Mouse (Mus musculus) heart, adult 2 months (tissue): ENCODE measurements around the gene Stard7. TPM values are rescaled to one million over a fixed set of nuclear protein-coding genes. Genes with fewer than 3 reads are reported as not detected.

Source experiments
- DNase-seq, 2 experiments: peaks; one replicate each; pipeline ENCODE4 v3.0.0; 2021
- H3K27ac ChIP-seq: fragments of 200-600 bp; 2 replicates; pipeline ENCODE4 v1.8.1; 2022
- H3K27me3 ChIP-seq: fragments of 200-500 bp; 2 replicates; pipeline ENCODE4 v1.6.1; 2012; ENCODE audit warnings: mild to moderate bottlenecking, low read length, inconsistent platforms, mixed read lengths; ENCODE audit not compliant: control insufficient read depth, insufficient read depth
- H3K36me3 ChIP-seq: fragments of 200-500 bp; 2 replicates; pipeline ENCODE4 v1.6.1; 2012; ENCODE audit warnings: low read length, inconsistent platforms; ENCODE audit not compliant: control insufficient read depth, insufficient read depth
- H3K4me1 ChIP-seq: fragments of 200-500 bp; 2 replicates; pipeline ENCODE4 v1.6.1; 2011; ENCODE audit warnings: low read length; ENCODE audit not compliant: control insufficient read depth, insufficient read depth
- H3K4me3 ChIP-seq: fragments of 200-600 bp; 2 replicates; pipeline ENCODE4 v1.8.1; 2022
- H3K79me2 ChIP-seq: fragments of 200-500 bp; replicated peaks from 2 replicates; pipeline ENCODE4 v1.6.1; 2012; ENCODE audit warnings: mild to moderate bottlenecking, inconsistent platforms, low read length, moderate library complexity, mixed read lengths; ENCODE audit not compliant: control insufficient read depth, insufficient read depth
- H3K9ac ChIP-seq: fragments of 200-500 bp; 2 replicates; pipeline ENCODE4 v1.6.1; 2012; ENCODE audit warnings: low read depth, mild to moderate bottlenecking, control low read depth, inconsistent platforms, low read length, mixed read lengths
- CTCF ChIP-seq: fragments of 200-600 bp; IDR thresholded peaks from 2 replicates; pipeline ENCODE4 v1.8.1; 2022; ENCODE audit warnings: antibody characterized with exemption, mild to moderate bottlenecking, moderate library complexity
- EP300 ChIP-seq: fragments of 200-500 bp; IDR thresholded peaks from 2 replicates; pipeline ENCODE4 v1.6.1; 2011; ENCODE audit warnings: low read depth, low read length, control low read depth; ENCODE audit not compliant: insufficient read depth
- POLR2A ChIP-seq: fragments of 200-500 bp; IDR thresholded peaks from 2 replicates; pipeline ENCODE4 v1.6.1; 2011; ENCODE audit warnings: mild to moderate bottlenecking, low read depth, low read length, control low read depth; ENCODE audit not compliant: insufficient read depth
- WGBS: fragments of 180-500 bp; shearing (Covaris S2); methylation state at CpG from one replicate; pipeline ENCODE4 v1.1.7; 2018; 5-methylcytosine and 5-hydroxymethylcytosine counted together
- intact Hi-C: fragments of 180-260 bp; cut with DNase I; formaldehyde crosslinking; loops from one replicate; pipeline ENCODE4 v1.15.1; 2025
- polyA plus RNA-seq: library from polyadenylated mRNA; depleted of rRNA; stranded (reverse); fragments of >200 nt; gene quantifications from 2 replicates; pipeline ENCODE4 v1.2.3, GENCODE M21; 2012
- total RNA-seq, 2 experiments: library from RNA; stranded (reverse); gene quantifications; 2 replicates each; pipeline ENCODE4 v1.2.3; 2021

The Stard7 gene
- total and polyA plus RNA-seq, 3 experiments = 64.0 to 165 (median 150) TPM

DNA sequence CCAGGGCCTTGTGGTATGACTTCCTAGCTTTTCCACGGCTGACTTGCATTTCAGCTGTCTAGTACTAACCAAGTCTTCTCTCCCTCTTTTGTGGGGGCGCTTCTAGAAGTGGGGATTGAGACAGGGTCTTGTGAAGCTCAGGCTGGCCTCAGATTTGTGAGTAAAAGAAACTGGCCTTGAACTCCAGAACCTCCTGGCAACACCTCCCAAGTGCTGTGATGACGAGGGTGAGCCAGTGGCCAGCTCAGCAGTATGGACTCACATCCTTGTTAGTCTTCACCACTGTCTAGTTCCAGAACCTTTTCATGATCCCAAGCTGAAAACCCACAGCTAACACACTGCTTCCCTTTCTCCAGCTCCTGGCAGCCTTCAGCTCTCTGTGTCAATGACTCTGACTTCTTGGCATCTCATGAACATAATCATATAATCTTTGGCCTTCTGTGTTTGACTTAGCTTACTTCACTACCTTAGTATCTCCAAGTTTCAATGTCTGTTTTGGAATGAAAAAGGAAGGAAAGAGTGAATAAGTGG is 15.3 kb upstream of the Stard7 start:
- Histone ChIP-seq H3K4me3 (no peak overlapping the region), H3K79me2 (peaks cover 2% of the 10 kb centered on the region; the same call in 1 of the 2 replicates), H3K27me3 (no peaks in the 10 kb centered on the region), H3K4me1 (peaks cover 19% of the 10 kb centered on the region), H3K36me3 (peaks cover 28% of the 10 kb centered on the region), H3K9ac (no peak overlapping the region), H3K27ac (no peak overlapping the region)
- 87% methylated on average over 3 of the region's 3 CpGs for WGBS
- TF ChIP-seq POLR2A = no peak
- no peak for DNase-seq
- intact Hi-C loops = loop anchor here (10.0 kb wide), 1 partner anchor 330 kb away; the partner anchor contains the start of genes Mrps5 and Zfp661

DNA sequence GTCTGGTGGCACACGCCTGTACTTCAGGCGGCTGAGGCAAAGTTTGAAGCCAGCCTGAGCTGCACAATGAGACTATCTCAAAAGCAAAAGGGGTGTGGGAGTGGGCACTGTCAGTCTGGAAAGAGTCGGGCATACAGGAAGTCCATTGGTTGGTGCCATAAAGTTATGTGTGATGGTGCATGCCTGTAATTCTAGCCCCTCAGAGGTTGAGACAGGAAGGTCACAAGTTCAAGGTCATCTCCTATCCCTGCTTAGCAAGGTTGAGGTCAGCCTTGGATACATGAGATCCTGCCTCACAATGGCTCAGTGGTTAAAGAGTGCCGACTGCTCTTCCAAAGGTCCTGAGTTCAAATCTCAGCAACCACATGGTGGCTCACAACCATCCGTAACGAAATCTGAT is 14.7 kb upstream of the Stard7 start:
- Histone ChIP-seq H3K27me3 (no peaks in the 10 kb centered on the region), H3K79me2 (no peaks in the 10 kb centered on the region; the same call in 1 of the 2 replicates), H3K9ac (no peak overlapping the region), H3K27ac (no peak overlapping the region), H3K36me3 (peaks cover 30% of the 10 kb centered on the region), H3K4me3 (no peak overlapping the region), H3K4me1 (peaks cover 19% of the 10 kb centered on the region)
- WGBS = 76% methylated on average over 6 of the region's 6 CpGs
- intact Hi-C loops = loop anchor here (10.0 kb wide), 1 partner anchor 330 kb away; the partner anchor contains the start of genes Mrps5 and Zfp661
- TF ChIP-seq EP300 = no peak
- TF ChIP-seq POLR2A = no peak
- no peak for TF ChIP-seq CTCF
- no peak for DNase-seq

- DNase-seq = peak in 1 of 2 experiments; percentile 69
- 0 out of 2 replicates have a peak, but pooled peaks have one; percentile 11 for TF ChIP-seq CTCF
- TF ChIP-seq EP300 = 0 out of 2 replicates have a peak, but pooled peaks have one; percentile 24
- TF ChIP-seq POLR2A = 0 out of 2 replicates have a peak, but pooled peaks have one; percentile 29
- Histone ChIP-seq H3K27ac (peak overlapping the region; percentile 18), H3K79me2 (no peaks in the 10 kb centered on the region), H3K9ac (peak overlapping the region; percentile 11), H3K36me3 (peaks cover 18% of the 10 kb centered on the region), H3K4me3 (no peak overlapping the region), H3K4me1 (peaks cover 11% of the 10 kb centered on the region), H3K27me3 (no peaks in the 10 kb centered on the region)
- intact Hi-C loops = loop anchor here (10.0 kb wide), 1 partner anchor 325 kb away; the partner anchor contains the start of genes Mrps5 and Zfp661
- 19% methylated on average over 5 of the region's 5 CpGs for WGBS
Measured at GRCm38 (mm10) chr2:127259340-127259739, 10.7 kb upstream of the Stard7 start.

DNA sequence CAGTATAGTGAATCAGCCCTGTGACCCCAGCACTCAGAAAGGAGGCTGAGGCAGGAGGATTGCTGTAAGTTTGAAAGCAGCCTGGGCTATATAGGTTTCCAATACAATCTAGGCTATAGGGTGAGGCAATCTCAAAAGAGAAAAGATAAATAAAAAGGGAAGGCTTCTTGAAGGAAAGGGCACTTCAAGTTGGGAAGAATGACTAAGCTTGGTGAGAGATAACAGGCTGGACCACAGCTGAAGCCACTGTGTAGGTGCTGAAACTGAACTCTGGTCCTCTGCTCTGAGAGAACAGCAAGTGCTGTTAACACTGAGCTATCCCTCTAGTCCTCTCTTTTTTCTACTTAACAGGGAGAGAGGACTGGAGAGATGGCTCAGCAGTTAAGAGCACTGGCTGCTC is 7.5 kb upstream of the Stard7 start:
- Histone ChIP-seq H3K4me1 (peaks cover 11% of the 10 kb centered on the region), H3K36me3 (peaks cover 18% of the 10 kb centered on the region), H3K79me2 (no peaks in the 10 kb centered on the region), H3K4me3 (no peak overlapping the region), H3K27ac (no peak overlapping the region), H3K9ac (no peak overlapping the region), H3K27me3 (no peaks in the 10 kb centered on the region)
- TF ChIP-seq CTCF = no peak
- no peak for TF ChIP-seq POLR2A
- TF ChIP-seq EP300 = no peak
- no peak for DNase-seq
- intact Hi-C loops = no loop called here

GRCm38 (mm10) chr2:127267854-127268253 is 2.2 kb upstream of the Stard7 start:
- WGBS = 44% methylated on average over 4 of the region's 4 CpGs

DNA sequence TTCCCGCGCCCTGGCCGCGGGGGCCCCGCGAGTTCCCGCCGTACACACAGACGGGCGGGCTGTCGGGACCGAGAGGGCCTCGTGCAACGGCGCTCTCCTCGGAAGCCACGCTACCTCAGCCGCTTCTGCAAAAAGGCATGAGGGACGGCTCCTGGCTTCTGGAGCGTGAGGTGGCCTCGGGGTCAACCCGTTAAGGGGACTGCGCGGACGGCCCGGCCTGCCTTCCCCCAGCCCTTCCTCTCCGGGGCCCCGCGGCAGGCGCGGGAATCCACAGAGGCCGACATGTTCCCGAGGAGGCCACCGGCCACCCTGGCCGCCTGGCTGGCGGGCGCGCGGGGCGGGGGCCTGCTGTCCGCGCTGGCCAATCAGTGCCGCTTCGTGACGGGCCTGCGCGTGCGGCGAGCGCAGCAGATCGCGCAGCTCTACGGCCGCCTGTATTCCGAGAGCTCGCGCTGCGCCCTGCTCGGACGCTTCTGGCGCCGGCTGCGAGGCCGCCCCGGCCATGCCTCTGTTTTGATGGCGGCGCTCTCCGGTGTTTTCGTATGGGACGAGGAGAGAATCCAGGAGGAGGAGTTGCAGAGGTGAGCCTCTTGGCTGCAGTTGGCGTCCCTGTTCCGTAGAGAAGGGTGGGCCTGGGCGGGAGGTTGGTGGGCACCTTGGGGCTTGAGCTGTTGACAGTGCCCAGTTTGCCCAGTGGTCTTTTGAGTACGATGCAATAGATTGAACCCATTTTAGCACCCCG is 453 bp downstream of the Stard7 start:
- H3K4me1 ChIP-seq = peaks cover 6% of the 10 kb centered on the region
- WGBS = under 1% methylated on average over 74 of the region's 75 CpGs
- intact Hi-C loops = loop anchor here (1.0 kb wide), 1 partner anchor 22 kb away; no protein-coding TSS in a partner anchor
- no peaks in the 10 kb centered on the region for H3K27me3 ChIP-seq
- H3K27ac ChIP-seq = peak overlapping the region; percentile 99
- peak; percentile 92 to 95 for DNase-seq
- H3K9ac ChIP-seq = peak overlapping the region; percentile 79
- peaks cover 5% of the 10 kb centered on the region for H3K79me2 ChIP-seq
- TF ChIP-seq CTCF (no peak), POLR2A (peak; percentile 55; the same call in 1 of the 2 replicates)
- peak overlapping the region; percentile 79 for H3K4me3 ChIP-seq
- H3K36me3 ChIP-seq = peaks cover 10% of the 10 kb centered on the region

More at GRCm38 (mm10) chr2:127267854-127268253, 2.2 kb upstream of the Stard7 start:
- intact Hi-C loops = loop anchor here (2.0 kb wide), 1 partner anchor 15 kb away; no protein-coding TSS in a partner anchor
- TF ChIP-seq EP300 (no peak), POLR2A (no peak), CTCF (peak; percentile 51)
- H3K36me3 ChIP-seq = peaks cover 6% of the 10 kb centered on the region
- no peak overlapping the region for H3K9ac ChIP-seq
- no peak overlapping the region for H3K4me3 ChIP-seq
- no peak for DNase-seq
- H3K27ac ChIP-seq = no peak overlapping the region
- peaks cover 2% of the 10 kb centered on the region for H3K4me1 ChIP-seq
- peaks cover 2% of the 10 kb centered on the region for H3K79me2 ChIP-seq
- no peaks in the 10 kb centered on the region for H3K27me3 ChIP-seq
